Mouse (Mus musculus): ENCODE measurements at regions not wholly inside any gene's neighbourhood (a gene's known extent, or its start where the extent isn't known, plus 50 kb on each side); places are given as distances from the start of the nearest gene placed in this dataset.

- H3K27ac ChIP-seq, result no peak overlapping the region
- H3K4me3 ChIP-seq (ENCODE audit: insufficient read depth in 1 of 2, low read depth in 2 of 2, low read length in 2 of 2), result no peak overlapping the region
- DNase-seq (ENCODE audit: low read depth in 3 of 3, low spot score in 3 of 3) (no peak), ATAC-seq (ENCODE audit: insufficient read depth) (no peak)
- no peaks in the 10 kb centered on the region for H3K9me3 ChIP-seq (ENCODE audit: control insufficient read depth, low read length)
- TF ChIP-seq CTCF (IDR thresholded peaks at IDR 0.05; ENCODE audit: low read depth) (no peak), EP300 (IDR thresholded peaks at IDR 0.05; ENCODE audit: low read depth) (no peak)
- H3K4me1 ChIP-seq (replicated peaks; ENCODE audit: control insufficient read depth in 2 of 2, insufficient read depth in 2 of 2, low read length in 1 of 2), result no peaks in the 10 kb centered on the region
- no peaks in the 10 kb centered on the region for H3K27me3 ChIP-seq (ENCODE audit: control insufficient read depth, insufficient read depth, low read length)
- no peak overlapping the region for H3K9ac ChIP-seq (replicated peaks)
- 21% methylated on average over 3 of the region's 3 CpGs for WGBS (ENCODE audit: insufficient replicate concordance)
- no peak overlapping the region for H3K4me2 ChIP-seq (ENCODE audit: low read depth)
- no peaks in the 10 kb centered on the region for H3K36me3 ChIP-seq (replicated peaks; ENCODE audit: control insufficient read depth, insufficient read depth, low read depth)
Measured at GRCm38 (mm10) chr4:142340057-142340456, 100.9 kb upstream of the Kazn start.

GRCm38 (mm10) chr4:142337701-142338100 is 98.5 kb upstream of the Kazn start:
- Histone ChIP-seq H3K9ac (replicated peaks) (no peak overlapping the region), H3K36me3 (replicated peaks; ENCODE audit: control insufficient read depth, insufficient read depth, low read depth) (no peaks in the 10 kb centered on the region), H3K27me3 (ENCODE audit: control insufficient read depth, insufficient read depth, low read length) (no peaks in the 10 kb centered on the region), H3K4me2 (ENCODE audit: low read depth) (no peak overlapping the region), H3K4me3 (ENCODE audit: insufficient read depth in 1 of 2, low read depth in 2 of 2, low read length in 2 of 2) (no peak overlapping the region), H3K27ac (no peak overlapping the region), H3K4me1 (replicated peaks; ENCODE audit: control insufficient read depth in 2 of 2, insufficient read depth in 2 of 2, low read length in 1 of 2) (no peaks in the 10 kb centered on the region), H3K9me3 (ENCODE audit: control insufficient read depth, low read length) (no peaks in the 10 kb centered on the region)
- TF ChIP-seq EP300 (IDR thresholded peaks at IDR 0.05; ENCODE audit: low read depth) (no peak), CTCF (IDR thresholded peaks at IDR 0.05; ENCODE audit: low read depth) (no peak)
- DNase-seq (ENCODE audit: low read depth in 3 of 3, low spot score in 3 of 3) (no peak), ATAC-seq (ENCODE audit: insufficient read depth) (no peak)
- 62% methylated on average over 8 of the region's 8 CpGs for WGBS (ENCODE audit: insufficient replicate concordance)

GRCm38 (mm10) chr4:142336943-142337342 is 97.7 kb upstream of the Kazn start:
- WGBS (ENCODE audit: insufficient replicate concordance), result 55% methylated on average over 2 of the region's 2 CpGs
- no peak for ATAC-seq (ENCODE audit: insufficient read depth)

GRCm38 (mm10) chr4:142334084-142334483 is 94.9 kb upstream of the Kazn start:
- Histone ChIP-seq H3K4me1 (replicated peaks; ENCODE audit: control insufficient read depth in 2 of 2, insufficient read depth in 2 of 2, low read length in 1 of 2) (no peaks in the 10 kb centered on the region), H3K36me3 (replicated peaks; ENCODE audit: control insufficient read depth, insufficient read depth, low read depth) (no peaks in the 10 kb centered on the region), H3K4me3 (ENCODE audit: insufficient read depth in 1 of 2, low read depth in 2 of 2, low read length in 2 of 2) (no peak overlapping the region), H3K9ac (replicated peaks) (no peak overlapping the region), H3K4me2 (ENCODE audit: low read depth) (no peak overlapping the region), H3K27ac (no peak overlapping the region), H3K9me3 (ENCODE audit: control insufficient read depth, low read length) (no peaks in the 10 kb centered on the region; the same call in 1 of the 2 replicates), H3K27me3 (ENCODE audit: control insufficient read depth, insufficient read depth, low read length) (no peaks in the 10 kb centered on the region)
- no peak for DNase-seq (ENCODE audit: low read depth in 3 of 3, low spot score in 3 of 3)
- 63% methylated on average over 7 of the region's 7 CpGs for WGBS (ENCODE audit: insufficient replicate concordance)
- TF ChIP-seq CTCF (IDR thresholded peaks at IDR 0.05; ENCODE audit: low read depth), result no peak
- TF ChIP-seq EP300 (IDR thresholded peaks at IDR 0.05; ENCODE audit: low read depth), result no peak
- ATAC-seq (ENCODE audit: insufficient read depth), result no peak

More at GRCm38 (mm10) chr4:142336943-142337342, 97.7 kb upstream of the Kazn start:
- H3K4me3 ChIP-seq (ENCODE audit: insufficient read depth in 1 of 2, low read depth in 2 of 2, low read length in 2 of 2), result no peak overlapping the region
- H3K4me1 ChIP-seq (replicated peaks; ENCODE audit: control insufficient read depth in 2 of 2, insufficient read depth in 2 of 2, low read length in 1 of 2), result no peaks in the 10 kb centered on the region
- no peaks in the 10 kb centered on the region for H3K9me3 ChIP-seq (ENCODE audit: control insufficient read depth, low read length)
- H3K27ac ChIP-seq, result no peak overlapping the region
- TF ChIP-seq CTCF (IDR thresholded peaks at IDR 0.05; ENCODE audit: low read depth) (no peak), EP300 (IDR thresholded peaks at IDR 0.05; ENCODE audit: low read depth) (no peak)
- no peaks in the 10 kb centered on the region for H3K36me3 ChIP-seq (replicated peaks; ENCODE audit: control insufficient read depth, insufficient read depth, low read depth)
- no peak overlapping the region for H3K4me2 ChIP-seq (ENCODE audit: low read depth)
- no peak overlapping the region for H3K9ac ChIP-seq (replicated peaks)
- H3K27me3 ChIP-seq (ENCODE audit: control insufficient read depth, insufficient read depth, low read length), result no peaks in the 10 kb centered on the region
- DNase-seq (ENCODE audit: low read depth in 3 of 3, low spot score in 3 of 3), result no peak

- no peaks in the 10 kb centered on the region for H3K36me3 ChIP-seq (replicated peaks; ENCODE audit: control insufficient read depth, insufficient read depth, low read depth)
- WGBS (ENCODE audit: insufficient replicate concordance), result 69% methylated on average over 3 of the region's 3 CpGs
- H3K9ac ChIP-seq (replicated peaks), result no peak overlapping the region
- H3K27me3 ChIP-seq (ENCODE audit: control insufficient read depth, insufficient read depth, low read length), result no peaks in the 10 kb centered on the region
- H3K4me3 ChIP-seq (ENCODE audit: insufficient read depth in 1 of 2, low read depth in 2 of 2, low read length in 2 of 2), result no peak overlapping the region
- no peaks in the 10 kb centered on the region for H3K4me1 ChIP-seq (replicated peaks; ENCODE audit: control insufficient read depth in 2 of 2, insufficient read depth in 2 of 2, low read length in 1 of 2)
- DNase-seq (ENCODE audit: low read depth in 3 of 3, low spot score in 3 of 3) (no peak), ATAC-seq (ENCODE audit: insufficient read depth) (no peak)
- H3K27ac ChIP-seq, result no peak overlapping the region
- no peak overlapping the region for H3K4me2 ChIP-seq (ENCODE audit: low read depth)
- peak; percentile 41; the same call in 1 of the 2 replicates for TF ChIP-seq CTCF (IDR thresholded peaks at IDR 0.05; ENCODE audit: low read depth)
- TF ChIP-seq EP300 (IDR thresholded peaks at IDR 0.05; ENCODE audit: low read depth), result no peak
- H3K9me3 ChIP-seq (ENCODE audit: control insufficient read depth, low read length), result no peaks in the 10 kb centered on the region; the same call in 1 of the 2 replicates
Measured at GRCm38 (mm10) chr4:142330599-142330998, 91.4 kb upstream of the Kazn start.

Measured in liver, embryonic 14.5 days (tissue).